Mouse (Mus musculus): ENCODE results near the gene Atp8a2.

GRCm38 (mm10) chr14:60219886-60220285, 22.9 kb upstream of the Atp8a2 start:
- TF ChIP-seq POLR2A (IDR thresholded peaks at IDR 0.05; ENCODE audit: borderline replicate concordance, insufficient read depth, low read length) (no peak), CTCF (IDR thresholded peaks at IDR 0.05; ENCODE audit: borderline replicate concordance, insufficient read depth, low read depth, low read length) (no peak)

Data from cerebellum, adult 2 months (tissue).